Mouse (Mus musculus) T-helper 1 cell (primary cell): ENCODE data around the gene Klc4.

Source experiments
- in situ Hi-C: fragments of 300-600 bp; cut with MboI, MseI; formaldehyde crosslinking; loops from one replicate; pipeline ENCODE4 v1.15.1; 2025; ENCODE audit warnings: high pct_unique_total_duplicates

Klc4 gene

DNA sequence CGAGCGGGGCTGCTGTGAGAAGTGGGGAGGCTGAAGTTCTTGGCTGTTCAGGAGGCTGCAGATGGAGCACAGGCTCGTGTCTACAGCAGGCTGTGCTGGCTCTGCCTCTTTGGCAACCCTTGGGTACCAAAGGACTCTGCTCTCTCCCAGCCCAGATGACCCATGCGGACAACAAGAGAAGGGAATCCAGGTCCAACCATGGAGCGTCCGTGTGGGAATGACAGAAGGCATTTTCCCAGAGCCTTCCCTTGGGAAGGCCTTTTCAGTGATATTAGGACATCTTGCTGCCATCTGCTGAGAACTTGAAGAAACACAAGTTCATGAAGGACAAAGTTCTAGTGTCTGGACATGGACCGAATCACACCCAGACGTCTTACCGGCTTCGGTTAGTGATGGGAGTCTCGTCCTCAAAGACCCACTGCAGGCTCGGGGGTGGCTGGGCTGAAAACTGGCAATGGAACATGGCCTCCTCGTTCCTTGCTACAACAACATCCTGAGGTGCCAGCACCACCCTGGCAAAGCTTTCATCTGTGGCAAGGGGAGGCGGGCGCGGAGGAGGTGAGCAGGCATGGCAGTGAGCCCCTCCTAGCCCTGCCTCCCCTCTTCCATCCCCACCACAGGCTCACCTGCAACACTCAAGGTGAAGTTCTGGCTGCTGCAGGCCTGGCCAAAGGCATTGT is 56.0 kb downstream of the Klc4 start:
- in situ Hi-C loops: no loop called here

DNA sequence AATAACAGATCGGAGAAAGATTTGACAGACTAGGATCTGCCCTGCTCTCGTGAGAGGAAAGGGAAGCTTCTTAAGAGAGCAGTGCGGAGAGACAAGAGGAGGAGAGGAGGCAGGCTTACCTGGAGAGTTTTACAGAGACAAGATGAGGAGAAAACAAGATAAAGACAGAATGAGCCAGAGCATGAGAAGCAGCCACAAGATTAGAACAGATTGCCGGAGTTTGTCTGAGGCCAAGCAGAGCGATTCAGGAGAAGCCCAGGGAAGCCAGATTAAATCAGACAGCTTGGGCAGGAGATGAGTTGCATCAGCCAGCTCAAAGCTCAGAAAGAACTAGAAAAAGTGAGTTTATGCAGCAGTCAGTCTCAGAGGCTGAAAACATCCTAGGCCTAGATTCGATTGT is 56.9 kb downstream of the Klc4 start:
- in situ Hi-C loops: no loop called here

DNA sequence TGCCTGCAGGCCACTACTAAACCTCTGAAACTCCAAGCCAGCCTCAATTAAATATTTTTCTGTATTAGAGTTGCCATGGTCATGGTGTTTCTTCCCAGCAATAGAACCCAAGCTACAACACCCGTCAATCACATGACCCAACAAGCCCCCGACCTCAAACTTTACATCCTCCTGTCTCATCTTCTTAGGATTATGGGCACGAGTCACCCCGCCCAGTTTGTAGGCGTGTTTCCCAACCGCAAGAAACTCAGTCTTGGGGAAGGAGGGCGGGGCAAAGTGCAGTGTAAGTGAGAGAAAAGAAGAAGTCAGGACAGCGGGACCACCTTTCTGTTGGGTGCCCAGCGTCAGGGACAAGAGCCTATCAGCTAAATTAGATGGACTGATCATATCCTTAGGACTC is 57.6 kb downstream of the Klc4 start:
- in situ Hi-C loops: no loop called here

DNA sequence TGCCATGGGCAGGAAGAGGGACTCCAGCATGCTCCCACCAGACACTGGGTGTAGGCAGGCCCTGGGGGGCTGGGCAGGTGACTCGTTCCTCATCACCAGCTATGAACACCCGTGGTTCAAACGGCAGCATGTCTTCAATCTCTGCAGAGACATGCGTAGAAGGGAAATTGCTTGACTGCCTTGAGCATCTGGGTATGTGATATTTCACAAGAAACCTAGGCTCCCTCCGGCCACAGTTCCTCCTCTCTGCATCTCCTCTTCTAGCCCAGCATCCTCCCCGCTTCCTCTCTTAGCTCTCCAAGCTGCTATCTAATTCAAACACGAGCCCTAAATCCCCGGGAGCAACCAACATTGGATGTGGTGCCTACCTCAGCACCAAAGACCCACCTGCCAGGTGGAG is 59.5 kb downstream of the Klc4 start:
- in situ Hi-C loops: no loop called here
